Mouse (Mus musculus) lung, adult 2 months (tissue): Measurements from ENCODE around the gene Mybl2.

ENCODE experiments used
- CTCF ChIP-seq: fragments of 200-500 bp; IDR thresholded peaks from 2 replicates; pipeline ENCODE4 v1.5.1; 2011; ENCODE audit warnings: mild to moderate bottlenecking, low read length, control low read depth; ENCODE audit not compliant: insufficient read depth
- POLR2A ChIP-seq: fragments of 200-500 bp; IDR thresholded peaks from 2 replicates; pipeline ENCODE4 v1.6.1; 2011; ENCODE audit warnings: low read depth, mild to moderate bottlenecking, control low read depth, low read length, borderline replicate concordance; ENCODE audit errors: extremely low read depth

DNA sequence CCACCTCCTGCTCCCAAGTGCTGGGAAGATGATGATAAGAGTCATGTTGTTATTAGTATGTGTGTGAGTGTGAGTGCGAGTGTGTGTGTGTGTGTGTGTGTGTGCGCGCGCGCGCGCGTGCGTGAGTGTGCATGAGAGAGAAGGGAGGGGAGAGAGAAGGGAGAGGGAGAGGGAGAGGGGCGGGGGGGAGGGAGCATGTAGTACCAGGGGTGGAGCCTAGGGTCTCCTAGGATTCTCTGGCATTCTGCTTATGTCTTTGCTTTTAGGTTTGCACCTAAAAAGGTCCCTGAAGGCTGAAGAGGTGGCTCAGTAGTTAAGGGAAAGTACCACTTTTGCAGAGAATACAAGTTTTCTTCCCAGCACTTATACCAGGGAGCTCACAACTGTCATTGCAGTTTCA, 40.4 kb downstream of the Mybl2 start:
- TF ChIP-seq CTCF = no peak
- no peak for TF ChIP-seq POLR2A
